Mouse (Mus musculus) liver, adult (tissue): ENCODE measurements around the gene Srrm1.
A peak's percentile ranks its signal among the peaks of the same experiment; 100 is the strongest.

Source experiments
- GATA4 ChIP-seq: IDR thresholded peaks from 2 replicates; pipeline ENCODE4 v1.6.1; 2014; ENCODE audit warnings: mild to moderate bottlenecking, low read length; ENCODE audit not compliant: insufficient replicate concordance

Gene Srrm1

GRCm38 (mm10) chr4:135293813-135294212 is 59.3 kb downstream of the Srrm1 start:
- 0 out of 2 replicates have a peak, but pooled peaks have one; percentile 11 for TF ChIP-seq GATA4

GRCm38 (mm10) chr4:135292477-135293089 is 60.5 kb downstream of the Srrm1 start:
- TF ChIP-seq GATA4 = no peak

GRCm38 (mm10) chr4:135291841-135292240 is 61.3 kb downstream of the Srrm1 start:
- TF ChIP-seq GATA4 = no peak

GRCm38 (mm10) chr4:135291199-135291598 is 61.9 kb downstream of the Srrm1 start:
- TF ChIP-seq GATA4 = no peak

GRCm38 (mm10) chr4:135287975-135288374 is 65.1 kb downstream of the Srrm1 start:
- TF ChIP-seq GATA4 = no peak

GRCm38 (mm10) chr4:135286833-135287395 is 66.2 kb downstream of the Srrm1 start:
- TF ChIP-seq GATA4 = no peak

GRCm38 (mm10) chr4:135286033-135286622 is 67.0 kb downstream of the Srrm1 start:
- no peak for TF ChIP-seq GATA4

GRCm38 (mm10) chr4:135285436-135285835 is 67.7 kb downstream of the Srrm1 start:
- TF ChIP-seq GATA4 = no peak

GRCm38 (mm10) chr4:135283875-135284274 is 69.2 kb downstream of the Srrm1 start:
- no peak for TF ChIP-seq GATA4

- no peak for TF ChIP-seq GATA4
Observed at GRCm38 (mm10) chr4:135283417-135283816, 69.7 kb downstream of the Srrm1 start.

- TF ChIP-seq GATA4 = no peak
Observed at GRCm38 (mm10) chr4:135282651-135283290, 70.3 kb downstream of the Srrm1 start.

- TF ChIP-seq GATA4 = no peak
Observed at GRCm38 (mm10) chr4:135276681-135277379, 76.3 kb downstream of the Srrm1 start.

- TF ChIP-seq GATA4 = no peak
Observed at GRCm38 (mm10) chr4:135274761-135275160, 78.4 kb downstream of the Srrm1 start.

- TF ChIP-seq GATA4 = no peak
Observed at GRCm38 (mm10) chr4:135273307-135273682, 79.8 kb downstream of the Srrm1 start.

- TF ChIP-seq GATA4 = peak; percentile 24; the same call in 1 of the 2 replicates
Observed at GRCm38 (mm10) chr4:135272640-135273306, 80.3 kb downstream of the Srrm1 start, which contains the start of gene Clic4. Clic4 (minus strand) TSS chr4:135272814.
